Mouse (Mus musculus) lung, postnatal 36 days (tissue): Measurements from ENCODE around the gene Ccdc127.
A peak's percentile ranks its signal among the peaks of the same experiment; 100 is the strongest.

Experiments
- DNase-seq: peaks from one replicate; pipeline ENCODE4 v3.0.0; 2022; ENCODE audit warnings: mixed read lengths

Gene Ccdc127

DNA sequence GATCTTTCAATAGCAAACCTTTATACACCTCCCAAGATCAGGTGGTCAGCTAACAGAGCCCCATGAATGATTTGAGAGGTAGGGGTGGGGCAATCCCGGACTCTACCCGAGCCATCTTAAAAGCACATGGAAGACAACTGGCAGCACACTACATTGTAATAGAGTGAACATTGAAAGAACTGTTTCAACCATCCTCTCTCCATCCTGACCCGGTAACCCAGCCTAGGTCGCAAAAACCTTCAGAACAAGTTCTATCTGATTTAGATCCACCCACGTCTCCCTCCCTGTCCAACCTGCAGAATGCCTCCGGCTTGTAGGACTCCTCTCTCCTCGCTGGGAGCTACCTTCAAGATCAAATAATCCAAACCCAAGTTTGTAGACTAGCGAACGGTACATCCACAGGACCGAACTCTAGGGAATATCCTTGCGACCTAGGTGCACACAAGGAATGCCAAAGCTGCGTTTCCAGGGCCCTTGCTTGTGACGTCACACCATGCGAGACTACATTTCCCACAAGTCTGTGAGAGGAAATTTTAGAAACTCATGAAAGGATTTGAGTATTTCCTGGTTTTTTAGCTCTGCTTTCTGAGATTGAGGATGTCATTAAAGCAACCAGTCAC, 40.4 kb downstream of the Ccdc127 start, which contains the start of gene Zfp72:
Zfp72 (minus strand) TSS at position 466 of the 620 bp plus-strand sequence.
- peak; percentile 91 for DNase-seq

GRCm38 (mm10) chr13:74391156-74391555, 41.0 kb downstream of the Ccdc127 start:
- DNase-seq: no peak

GRCm38 (mm10) chr13:74399298-74399839, 49.3 kb downstream of the Ccdc127 start, which contains the start of gene Ftl1-ps1:
Ftl1-ps1 (plus strand) TSS chr13:74399694.
- DNase-seq: peak; percentile 4
